In genomic region chr5:28236098-28236497, GRCm38 (mm10) we compare ENCODE assay signal across 13 mouse cellular contexts. TPM values are rescaled to one million over a fixed set of nuclear protein-coding genes. Genes with fewer than 3 reads are reported as not detected.
DNase-seq lines count a peak whose midpoint lies in the region; ATAC-seq lines count a peak whose summit lies in the region.
"Had no signal": no experiment of that assay in that cellular context is flagged by ENCODE, and none has a peak within 500 bp of the region (broad histone marks: within the 10 kb centered on the region; RNA-seq: fewer than 3 reads in every experiment).

No protein-coding gene starts in this region.

- peak; percentile 14 for DNase-seq in adrenal gland, postnatal 14 days
- DNase-seq in adrenal gland, adult (ENCODE audit: inconsistent age in 2 of 2, low spot score in 1 of 2): no peak
- DNase-seq in hindbrain, embryonic 11.5 days (ENCODE audit: low spot score): peak; percentile 27
- no peak for DNase-seq in hindbrain, embryonic 14.5 days (ENCODE audit: low spot score)
- DNase-seq in brain, adult 2 months (ENCODE audit: low read depth, low spot score): peak; percentile 33
- peak; percentile 11 for DNase-seq in embryonic facial prominence, embryonic 11.5 days (ENCODE audit: low spot score)
- DNase-seq in urinary bladder, adult 2 months (ENCODE audit: low spot score): no peak
- no peak for DNase-seq in layer of hippocampus, adult 9-11 months
- DNase-seq: gastrocnemius, postnatal 36 days; spleen, adult 18-20 months had no signal

- H3K27me3 ChIP-seq in hindbrain, embryonic 11.5 days (ENCODE audit: control insufficient read depth, insufficient read depth, low read length): no peaks in the 10 kb centered on the region
- H3K27me3 ChIP-seq in hindbrain, embryonic 14.5 days (ENCODE audit: control insufficient read depth, insufficient read depth, low read length): no peaks in the 10 kb centered on the region
- no peaks in the 10 kb centered on the region for H3K27me3 ChIP-seq in embryonic facial prominence, embryonic 11.5 days (ENCODE audit: control insufficient read depth, insufficient read depth, low read length)
- H3K27me3 ChIP-seq: forebrain, embryonic 13.5 days had no signal

- WGBS in hindbrain, embryonic 11.5 days: 15% methylated on average over 6 of the region's 6 CpGs
- 13% methylated on average over 6 of the region's 6 CpGs for WGBS in hindbrain, embryonic 14.5 days
- 3% methylated on average over 6 of the region's 6 CpGs for WGBS in embryonic facial prominence, embryonic 11.5 days

- H3K27ac ChIP-seq in hindbrain, embryonic 11.5 days (ENCODE audit: low read depth, low read length): no peak overlapping the region
- H3K27ac ChIP-seq in hindbrain, embryonic 14.5 days: no peak overlapping the region
- no peak overlapping the region for H3K27ac ChIP-seq in embryonic facial prominence, embryonic 11.5 days (replicated peaks; ENCODE audit: low read depth, low read length)
- H3K27ac ChIP-seq: forebrain, embryonic 13.5 days; liver, embryonic 14.5 days had no signal

- no peak; the same call in 1 of the 2 replicates for ATAC-seq in hindbrain, embryonic 11.5 days (ENCODE audit: low FRiP score)
- ATAC-seq in hindbrain, embryonic 14.5 days (ENCODE audit: low FRiP score): no peak
- no peak for ATAC-seq in embryonic facial prominence, embryonic 11.5 days (replicated peaks; ENCODE audit: insufficient number of reproducible peaks, low FRiP score, low TSS enrichment, low read depth)
- ATAC-seq: forebrain, embryonic 13.5 days; intestine, embryonic 16.5 days had no signal

- no peak overlapping the region for H3K4me2 ChIP-seq in hindbrain, embryonic 11.5 days (replicated peaks; ENCODE audit: low read depth, low read length)
- H3K4me2 ChIP-seq in hindbrain, embryonic 14.5 days (replicated peaks): no peak overlapping the region
- no peak overlapping the region for H3K4me2 ChIP-seq in embryonic facial prominence, embryonic 11.5 days (ENCODE audit: low read depth, low read length)
- H3K4me2 ChIP-seq: forebrain, embryonic 13.5 days had no signal

- no peaks in the 10 kb centered on the region for H3K36me3 ChIP-seq in hindbrain, embryonic 11.5 days (ENCODE audit: control insufficient read depth, insufficient read depth, low read length)
- H3K36me3 ChIP-seq in hindbrain, embryonic 14.5 days (replicated peaks; ENCODE audit: control insufficient read depth, insufficient read depth): no peaks in the 10 kb centered on the region
- H3K36me3 ChIP-seq in embryonic facial prominence, embryonic 11.5 days (replicated peaks; ENCODE audit: control insufficient read depth, insufficient read depth, low read depth, low read length): no peaks in the 10 kb centered on the region

- H3K9me3 ChIP-seq in hindbrain, embryonic 11.5 days (ENCODE audit: control insufficient read depth, low read length): no peaks in the 10 kb centered on the region
- H3K9me3 ChIP-seq in hindbrain, embryonic 14.5 days (ENCODE audit: control insufficient read depth, low read length): no peaks in the 10 kb centered on the region
- H3K9me3 ChIP-seq in embryonic facial prominence, embryonic 11.5 days (replicated peaks; ENCODE audit: control insufficient read depth, low read length): no peaks in the 10 kb centered on the region
- H3K9me3 ChIP-seq: forebrain, embryonic 13.5 days had no signal

- no peak overlapping the region for H3K4me3 ChIP-seq in hindbrain, embryonic 11.5 days (ENCODE audit: low read depth, low read length)
- no peak overlapping the region for H3K4me3 ChIP-seq in hindbrain, embryonic 14.5 days (replicated peaks; ENCODE audit: low read length)
- no peak overlapping the region for H3K4me3 ChIP-seq in embryonic facial prominence, embryonic 11.5 days (ENCODE audit: low read depth, low read length)
- H3K4me3 ChIP-seq: forebrain, embryonic 13.5 days had no signal

- H3K9ac ChIP-seq in hindbrain, embryonic 11.5 days (ENCODE audit: low read depth, low read length): no peak overlapping the region
- no peak overlapping the region for H3K9ac ChIP-seq in hindbrain, embryonic 14.5 days
- no peak overlapping the region for H3K9ac ChIP-seq in embryonic facial prominence, embryonic 11.5 days (replicated peaks; ENCODE audit: low read length)
- H3K9ac ChIP-seq: forebrain, embryonic 13.5 days; liver, embryonic 14.5 days had no signal

- no peaks in the 10 kb centered on the region for H3K4me1 ChIP-seq in hindbrain, embryonic 11.5 days (replicated peaks; ENCODE audit: control insufficient read depth, insufficient read depth, low read length)
- peaks cover 16% of the 10 kb centered on the region; the same call in 1 of the 2 replicates for H3K4me1 ChIP-seq in hindbrain, embryonic 14.5 days (replicated peaks; ENCODE audit: control insufficient read depth, insufficient read depth, low read length)
- H3K4me1 ChIP-seq in embryonic facial prominence, embryonic 11.5 days (ENCODE audit: control insufficient read depth, insufficient read depth, low read length): no peaks in the 10 kb centered on the region
- H3K4me1 ChIP-seq: forebrain, embryonic 13.5 days had no signal

RNA-seq across cellular contexts. Expression of gene Cnpy1, which starts 9.5 kb away (rescaled TPM):
- 0.11 and 0.34 TPM in 2 replicates for total RNA-seq in adrenal gland, postnatal 14 days (2021)
- polyA plus RNA-seq in hindbrain, embryonic 11.5 days (2014; fragmentation: Nextera tagmentation; extraction: Ambion mirVana): 63.4 and 73.6 TPM in 2 replicates
- 2.3 and 30.6 TPM in 2 replicates for polyA plus RNA-seq in hindbrain, embryonic 14.5 days (2014; fragmentation: Nextera tagmentation; extraction: Ambion mirVana)
- 3.0 and 13.5 TPM in 2 replicates for polyA plus RNA-seq in embryonic facial prominence, embryonic 11.5 days (2014; fragmentation: Nextera tagmentation; extraction: Ambion mirVana)
- polyA plus RNA-seq in urinary bladder, adult 2 months (2012; rRNA removed): 0.03 TPM in 1 of 2 replicates, not detected in the other
- total RNA-seq: gastrocnemius, postnatal 36 days had no signal

Comparison
In these comparisons a context has a peak if more than half of its experiments do, and no peak if none do; other contexts are left out.
1. DNase-seq: peak in adrenal gland, postnatal 14 days (single experiment), hindbrain, embryonic 11.5 days (single experiment), brain, adult 2 months (single experiment) and embryonic facial prominence, embryonic 11.5 days (single experiment); none in adrenal gland, adult (0 of 2), hindbrain, embryonic 14.5 days (single experiment), urinary bladder, adult 2 months (single experiment) and layer of hippocampus, adult 9-11 months (single experiment).